Mouse (Mus musculus) kidney, adult 11 months (tissue): Measurements from ENCODE around the gene Ttc6.

Experiments used
- DNase-seq: peaks from one replicate; pipeline ENCODE4 v3.0.0; 2022

Gene Ttc6

GRCm38 (mm10) chr12:57545371-57546241 lies 18.3 kb upstream of the Ttc6 start:
- no peak for DNase-seq

- no peak for DNase-seq
These were observed 17.3 kb upstream of the Ttc6 start, which contains the start of gene Foxa1 for GRCm38 (mm10) chr12:57546415-57547201. Gene Foxa1, minus strand, starts transcription at chr12:57546916.

GRCm38 (mm10) chr12:57547890-57548289 lies 16.0 kb upstream of the Ttc6 start:
- DNase-seq: no peak

- no peak for DNase-seq
These were observed 15.4 kb upstream of the Ttc6 start for GRCm38 (mm10) chr12:57548352-57548980.

GRCm38 (mm10) chr12:57548981-57549666 lies 14.8 kb upstream of the Ttc6 start:
- no peak for DNase-seq

GRCm38 (mm10) chr12:57549667-57550160 lies 14.2 kb upstream of the Ttc6 start:
- DNase-seq: no peak

GRCm38 (mm10) chr12:57550181-57550808 lies 13.6 kb upstream of the Ttc6 start:
- DNase-seq: no peak

GRCm38 (mm10) chr12:57550881-57551280 lies 13.0 kb upstream of the Ttc6 start:
- no peak for DNase-seq

GRCm38 (mm10) chr12:57552286-57552685 lies 11.6 kb upstream of the Ttc6 start:
- no peak for DNase-seq

GRCm38 (mm10) chr12:57554091-57554490 lies 9.8 kb upstream of the Ttc6 start:
- DNase-seq: no peak

GRCm38 (mm10) chr12:57571773-57572172 lies 7.9 kb downstream of the Ttc6 start:
- DNase-seq: no peak

- no peak for DNase-seq
These were observed 8.5 kb downstream of the Ttc6 start for GRCm38 (mm10) chr12:57572415-57572814.

GRCm38 (mm10) chr12:57575931-57576628 lies 12.2 kb downstream of the Ttc6 start:
- no peak for DNase-seq

- no peak for DNase-seq
These were observed 43.7 kb downstream of the Ttc6 start for GRCm38 (mm10) chr12:57607624-57608023.

GRCm38 (mm10) chr12:57615137-57615536 lies 51.2 kb downstream of the Ttc6 start:
- DNase-seq: no peak

- DNase-seq: no peak
These were observed 58.1 kb downstream of the Ttc6 start for GRCm38 (mm10) chr12:57622030-57622429.

- DNase-seq: no peak
These were observed 59.4 kb downstream of the Ttc6 start for GRCm38 (mm10) chr12:57623264-57623663.

GRCm38 (mm10) chr12:57624011-57624608 lies 60.2 kb downstream of the Ttc6 start:
- DNase-seq: no peak

GRCm38 (mm10) chr12:57650011-57650410 lies 86.1 kb downstream of the Ttc6 start:
- no peak for DNase-seq

- no peak for DNase-seq
These were observed 86.8 kb downstream of the Ttc6 start for GRCm38 (mm10) chr12:57650677-57651076.
